Mouse (Mus musculus): Measurements from ENCODE around the gene Msln. TPM values are rescaled to one million over a fixed set of nuclear protein-coding genes. Genes with fewer than 3 reads are reported as not detected.
"Not testable (repeated sequence)": the region's sequence is repeated elsewhere in the genome, so short reads cannot be mapped to it uniquely, and the experiment has no call there.

The Msln gene
- total RNA-seq, 2 experiments from 2014 or later: not detected

DNA sequence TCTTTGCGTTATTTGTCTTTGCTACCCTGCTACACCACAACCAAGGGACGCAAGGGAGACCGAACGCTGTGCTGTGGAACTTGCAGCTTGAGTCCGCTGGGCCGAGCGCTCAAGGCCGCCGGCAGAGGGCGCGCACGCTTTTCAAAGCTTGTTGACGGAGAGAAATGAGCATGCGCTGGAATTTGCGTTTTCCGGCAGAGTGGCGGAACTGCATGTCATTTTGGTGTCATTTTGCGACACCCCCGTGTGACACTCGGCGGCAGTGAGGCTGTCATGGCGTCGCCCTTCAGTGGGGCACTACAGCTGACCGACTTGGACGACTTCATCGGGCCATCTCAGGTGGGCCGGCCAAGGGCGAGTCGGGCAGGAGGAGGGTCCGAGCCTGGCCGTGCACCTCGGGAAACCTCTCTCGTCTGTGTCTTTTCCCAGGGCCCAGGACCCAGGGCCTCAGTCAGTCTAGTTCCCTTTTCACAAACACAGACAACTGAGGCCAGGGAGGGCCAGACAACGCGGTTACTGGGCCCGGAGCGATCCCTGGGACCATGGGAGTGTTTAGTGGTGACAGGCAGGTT, 19.5 kb upstream of the Msln start, which contains the start of gene Narfl:
Gene Narfl (plus strand): TSS at position 228 of the 572 bp plus-strand sequence.
- peak; percentile 98 for ATAC-seq (ENCODE audit: poor library complexity, severe bottlenecking)

DNA sequence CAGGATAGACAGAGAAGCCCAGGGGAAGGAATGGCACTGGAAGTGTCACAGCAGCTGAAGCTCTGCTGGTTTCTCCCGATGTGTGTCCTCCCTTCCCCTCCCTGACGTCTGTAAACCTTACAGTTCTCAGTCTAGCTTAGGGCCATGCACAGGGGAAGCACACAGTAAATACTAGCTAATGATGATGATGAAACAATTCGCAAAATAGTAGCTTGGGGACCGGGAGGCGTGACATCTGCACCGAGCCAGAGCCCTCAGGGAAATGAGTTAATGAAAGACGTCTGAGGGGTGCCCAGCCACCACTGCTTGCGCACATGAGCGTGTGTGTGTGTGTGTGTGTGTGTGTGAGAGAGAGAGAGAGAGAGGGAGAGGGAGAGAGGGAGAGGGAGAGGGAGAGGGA, 15.2 kb upstream of the Msln start:
- no peak for ATAC-seq (ENCODE audit: poor library complexity, severe bottlenecking)

DNA sequence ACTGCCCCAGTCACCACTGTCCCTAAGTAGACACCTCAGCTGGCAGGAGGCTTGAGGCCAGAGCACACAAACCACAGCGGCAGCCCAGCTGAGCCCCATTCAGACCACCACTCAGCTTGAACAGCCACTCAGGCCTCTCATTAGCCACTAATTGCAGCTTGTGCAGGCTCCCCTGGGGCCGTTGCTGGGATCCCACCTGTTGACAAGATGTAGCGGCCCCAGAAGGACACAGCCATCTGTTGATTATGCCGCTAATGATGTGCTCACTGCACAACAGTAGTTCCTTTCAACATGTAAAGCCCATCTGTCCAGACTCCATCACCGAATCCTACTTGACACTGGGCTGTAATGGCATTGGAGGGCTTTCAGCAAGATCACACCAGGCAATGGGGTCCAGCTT, 11.7 kb upstream of the Msln start:
- no peak for ATAC-seq (ENCODE audit: poor library complexity, severe bottlenecking)

DNA sequence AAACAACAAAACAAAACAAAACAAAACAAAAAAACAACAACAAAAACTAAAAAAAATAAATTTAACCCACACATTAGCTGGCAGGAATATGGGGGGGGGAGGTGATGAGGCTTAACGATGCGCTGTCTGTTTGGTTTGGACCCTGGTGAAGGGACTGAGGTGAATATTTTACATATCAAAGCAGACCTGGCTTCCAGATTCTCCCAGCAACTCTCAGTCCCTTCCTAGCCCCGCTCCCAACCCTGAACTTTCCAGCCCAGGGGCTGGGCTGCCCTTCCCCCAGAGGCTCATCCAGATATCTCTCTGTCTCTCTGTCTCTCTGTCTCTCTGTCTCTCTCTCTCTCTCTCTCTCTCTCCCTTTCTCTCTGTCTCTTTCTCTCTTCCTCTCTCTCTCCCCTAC, 8.4 kb upstream of the Msln start:
- ATAC-seq (ENCODE audit: poor library complexity, severe bottlenecking): no peak

DNA sequence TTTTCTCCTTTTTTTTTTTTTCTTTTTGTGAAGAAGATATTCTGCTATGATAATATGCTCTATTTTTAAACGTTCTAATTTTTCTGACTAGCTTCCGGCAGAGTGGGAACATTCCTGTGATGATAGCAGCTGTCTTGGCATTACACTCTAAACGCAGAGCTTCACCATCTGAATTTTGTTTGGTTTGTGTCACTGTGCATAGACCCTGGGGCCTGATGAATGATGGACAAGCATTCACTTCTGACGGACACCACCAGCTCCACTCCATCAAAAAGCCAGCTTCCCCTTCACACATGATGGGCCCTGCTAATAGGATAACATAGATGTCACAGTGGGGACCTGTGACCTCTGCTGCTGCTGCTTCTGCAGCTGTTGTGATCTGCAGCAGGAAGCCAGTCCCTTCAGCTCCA, 7.4 kb upstream of the Msln start:
- ATAC-seq (ENCODE audit: poor library complexity, severe bottlenecking): no peak

DNA sequence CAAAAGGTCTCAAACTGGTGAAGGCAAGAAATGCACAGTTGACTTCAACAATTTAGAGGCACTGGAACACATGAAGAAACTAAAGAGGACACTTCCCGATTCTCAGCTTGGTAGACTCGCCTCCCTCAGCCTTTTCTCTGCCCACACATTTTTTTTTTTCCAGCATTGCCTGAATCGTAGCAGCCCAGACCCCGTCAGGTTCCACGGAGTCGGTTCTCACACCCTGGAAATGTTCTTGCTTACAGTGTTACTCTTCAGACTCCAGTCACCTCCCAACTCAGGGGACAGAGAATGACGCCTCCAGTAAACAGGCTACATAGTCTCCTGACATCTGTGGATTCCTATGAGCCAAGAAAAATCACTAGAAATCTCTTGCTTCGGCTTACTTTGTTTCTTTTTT, 6.0 kb upstream of the Msln start:
- ATAC-seq (ENCODE audit: poor library complexity, severe bottlenecking): no peak

DNA sequence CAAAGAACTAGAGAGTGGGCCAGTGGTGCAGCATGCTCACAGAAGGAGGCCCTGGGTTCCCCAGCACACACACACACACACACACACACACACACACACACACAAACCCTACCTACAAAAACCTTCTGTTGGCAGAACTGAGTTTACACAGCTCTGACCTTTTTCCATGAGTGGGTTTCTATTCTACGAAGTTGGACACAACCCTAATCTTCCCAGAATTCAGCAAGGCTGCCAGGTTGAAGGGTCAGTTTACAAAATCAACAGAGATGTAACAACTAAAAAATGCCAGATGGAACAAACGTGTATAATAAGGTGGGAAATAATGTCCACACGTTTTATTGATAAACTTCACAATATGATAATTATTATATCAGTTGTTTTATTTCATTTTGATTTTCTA, 3.5 kb upstream of the Msln start:
- no peak for ATAC-seq (ENCODE audit: poor library complexity, severe bottlenecking)

DNA sequence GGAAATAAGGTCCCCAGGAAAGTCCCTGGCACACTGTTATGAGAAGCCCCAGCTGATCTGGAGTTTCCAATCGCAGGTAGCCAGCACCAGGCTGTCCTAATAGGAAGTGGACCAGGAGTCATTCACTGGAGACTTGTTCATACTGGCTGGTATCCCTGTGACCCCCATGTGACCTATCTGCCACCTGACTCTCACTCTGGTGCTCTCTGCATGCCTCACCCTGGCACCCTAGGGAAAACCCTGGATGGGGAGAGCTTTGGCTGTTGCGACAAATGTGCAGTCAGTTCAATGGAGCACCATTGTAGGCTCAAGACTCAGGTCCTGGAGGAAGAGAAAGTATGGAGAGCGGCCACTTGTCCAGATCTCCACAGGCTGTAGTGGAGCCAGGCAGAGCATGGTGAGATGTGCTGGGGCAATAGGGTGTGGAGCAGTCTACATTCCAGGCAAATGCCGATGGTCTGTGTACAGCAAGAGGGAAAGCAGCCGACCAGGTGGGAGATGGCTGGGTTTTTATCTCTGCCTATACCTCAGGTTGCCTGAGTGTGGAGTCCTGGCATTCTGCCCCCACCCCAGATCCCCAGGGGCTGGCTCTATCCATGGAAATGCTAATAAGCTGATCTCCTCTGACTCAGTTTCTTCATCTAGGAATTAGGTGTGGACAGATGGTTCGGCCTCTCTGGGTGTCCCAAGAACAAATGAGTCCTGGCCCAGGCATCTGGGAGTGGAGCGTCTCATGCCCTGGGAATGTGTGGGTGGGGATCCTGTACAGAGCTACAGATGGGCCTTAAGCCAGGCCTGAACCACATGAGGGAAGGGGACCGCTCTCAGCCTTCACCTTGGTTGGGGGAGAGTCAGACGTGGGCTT, 2.4 kb upstream of the Msln start:
- ATAC-seq (ENCODE audit: poor library complexity, severe bottlenecking): no peak

DNA sequence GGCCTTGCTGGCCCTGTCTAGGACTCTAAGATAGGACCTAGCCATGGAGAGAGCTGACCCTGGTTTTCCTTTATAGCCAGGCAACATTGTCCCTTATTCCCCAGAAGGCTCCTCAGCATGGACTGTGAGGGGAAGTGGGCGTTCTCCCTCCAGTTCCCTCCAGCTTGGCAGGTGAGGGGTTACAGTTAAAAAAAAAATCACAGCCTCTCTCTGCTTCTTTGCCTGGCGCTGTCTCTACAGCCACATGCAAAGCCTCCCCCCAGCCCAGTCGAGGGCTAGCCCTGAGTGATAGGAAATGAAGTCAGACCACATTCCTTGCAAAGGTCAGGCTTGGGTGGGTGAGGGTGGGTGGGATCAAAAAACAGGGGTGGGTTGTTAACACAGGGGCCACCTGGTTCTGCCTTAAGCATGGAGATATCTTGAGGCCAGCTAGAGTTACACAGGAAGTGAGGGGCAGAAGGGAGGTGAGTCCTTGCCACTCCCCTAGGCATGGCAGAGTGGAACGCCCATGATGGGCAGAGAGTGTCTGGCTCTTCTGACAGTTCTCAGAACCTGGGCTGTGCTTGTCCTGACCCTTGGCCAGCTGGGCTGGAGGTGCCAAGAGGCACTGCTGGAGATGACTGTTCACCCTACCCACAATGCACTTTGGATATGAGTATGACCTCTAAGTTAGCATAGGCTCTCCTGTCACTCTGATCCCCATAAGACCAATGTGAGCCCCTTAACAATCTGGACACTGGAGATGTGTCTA, 1.6 kb upstream of the Msln start:
- ATAC-seq (ENCODE audit: poor library complexity, severe bottlenecking): no peak

DNA sequence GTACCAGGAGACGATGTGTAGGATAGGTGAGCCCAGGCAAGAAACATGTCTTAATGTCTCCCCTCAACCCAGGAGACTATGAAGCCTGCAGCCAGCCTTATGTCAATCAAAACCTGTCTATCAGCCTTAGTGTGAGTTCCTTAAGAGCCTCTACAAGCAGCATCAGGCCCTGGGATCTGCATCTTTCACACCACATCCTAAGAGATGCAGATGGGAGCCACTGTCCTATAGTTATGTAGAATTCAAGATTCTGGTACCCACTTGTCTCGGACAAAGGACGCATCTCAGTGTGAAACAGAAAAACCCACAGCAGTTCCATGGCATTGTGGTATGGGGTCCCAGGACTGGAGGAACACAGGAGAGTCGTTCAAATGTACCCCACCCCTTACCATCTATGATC, 908 bp upstream of the Msln start:
- no peak for ATAC-seq (ENCODE audit: poor library complexity, severe bottlenecking)

DNA sequence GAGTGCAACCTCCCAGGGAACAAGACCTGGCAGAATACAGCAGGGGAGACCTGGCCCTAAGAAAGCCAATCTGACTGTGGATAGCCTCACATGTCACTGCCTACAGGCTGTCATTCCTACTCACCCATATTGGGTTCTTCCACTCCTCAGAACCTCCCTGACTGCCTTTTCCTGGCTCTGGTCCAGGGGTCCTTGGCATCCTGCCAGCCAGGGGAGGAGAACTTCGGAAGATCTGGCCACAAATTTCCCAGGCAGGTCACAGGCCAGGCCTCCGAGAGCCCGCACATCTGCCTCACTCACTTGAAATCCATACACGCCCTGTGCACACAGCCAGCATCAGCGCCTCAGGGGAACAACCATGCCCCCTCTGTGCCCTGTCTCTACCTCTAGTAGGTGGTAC, 2.7 kb downstream of the Msln start:
- ATAC-seq (ENCODE audit: poor library complexity, severe bottlenecking): no peak

DNA sequence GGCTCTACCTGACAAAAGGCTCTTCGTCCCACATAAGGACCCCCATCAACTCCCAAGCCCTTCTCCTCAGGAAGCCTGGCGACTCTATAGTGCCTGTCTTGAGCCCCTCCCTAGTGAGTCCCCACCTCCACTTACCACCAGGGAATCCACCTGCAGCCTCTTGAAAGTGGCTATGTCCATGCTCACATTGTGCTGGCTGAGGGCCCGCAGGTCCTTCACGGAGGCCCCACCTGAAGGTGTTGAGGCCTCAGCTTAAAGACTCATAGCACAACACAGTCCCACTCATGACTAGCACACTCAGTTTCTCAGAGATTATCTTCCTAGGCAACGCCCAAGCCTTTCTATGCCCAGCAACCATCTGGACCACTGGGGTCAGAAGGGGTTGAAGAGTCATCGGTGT, 4.9 kb downstream of the Msln start:
- no peak for ATAC-seq (ENCODE audit: poor library complexity, severe bottlenecking)

DNA sequence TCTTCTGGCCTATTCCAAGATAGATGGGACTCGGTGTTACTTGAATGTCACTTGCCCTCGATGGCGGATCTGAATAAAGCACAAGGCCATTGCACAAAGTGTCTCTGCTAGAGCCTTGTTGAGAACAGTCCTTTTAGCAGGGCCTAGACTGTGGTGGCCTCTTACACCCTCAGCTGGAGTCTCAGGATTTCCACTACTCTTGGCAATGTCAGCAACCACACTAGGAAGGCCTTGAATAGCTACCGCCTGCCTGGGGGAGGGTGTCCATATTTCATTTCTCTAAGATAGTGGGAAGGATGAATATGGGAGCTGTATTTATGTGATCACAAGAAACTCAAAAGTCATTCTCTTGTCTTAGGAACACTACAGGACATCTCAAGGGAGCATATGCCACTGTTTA, 5.9 kb downstream of the Msln start:
- ATAC-seq (ENCODE audit: poor library complexity, severe bottlenecking): no peak

DNA sequence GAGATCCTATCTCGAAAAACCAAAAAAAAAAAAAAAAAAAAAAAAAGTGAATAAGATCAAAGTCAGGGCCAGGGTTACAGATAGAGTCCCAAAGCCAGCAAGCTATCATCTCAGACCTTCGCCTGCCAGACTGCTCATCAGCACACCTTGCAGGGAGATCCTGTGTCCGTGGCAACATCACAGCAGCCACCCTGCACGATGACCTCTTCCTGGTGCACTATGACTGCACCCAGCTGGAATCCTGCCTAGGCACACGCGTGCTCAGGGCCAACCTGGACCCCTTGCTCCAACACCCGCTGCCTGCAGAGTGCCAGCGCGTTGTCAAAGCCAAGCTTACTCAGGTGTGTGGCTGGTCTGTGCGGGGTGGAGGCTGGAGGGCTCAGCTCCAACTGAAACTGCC, 9.9 kb downstream of the Msln start:
- no peak for ATAC-seq (ENCODE audit: poor library complexity, severe bottlenecking)

DNA sequence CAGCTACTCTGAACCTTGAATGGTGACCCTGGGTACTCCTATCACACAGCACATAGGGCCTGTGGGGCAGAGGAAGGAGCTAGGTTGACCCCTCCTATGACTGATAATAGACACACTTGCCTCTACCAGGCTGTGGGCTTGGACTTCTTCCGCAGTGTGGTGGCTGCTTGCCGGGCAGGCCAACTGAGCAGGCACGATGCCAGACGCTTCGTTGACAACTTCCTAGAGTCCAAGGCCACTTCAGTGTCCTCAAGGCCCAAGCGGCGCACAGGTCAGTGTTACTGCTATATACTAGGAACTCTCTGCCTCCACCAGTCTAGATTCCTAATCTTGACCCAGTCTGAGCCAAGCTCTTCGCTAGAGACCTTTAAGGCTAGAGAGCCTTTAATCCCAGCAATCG, 10.3 kb downstream of the Msln start:
- no peak for ATAC-seq (ENCODE audit: poor library complexity, severe bottlenecking)

DNA sequence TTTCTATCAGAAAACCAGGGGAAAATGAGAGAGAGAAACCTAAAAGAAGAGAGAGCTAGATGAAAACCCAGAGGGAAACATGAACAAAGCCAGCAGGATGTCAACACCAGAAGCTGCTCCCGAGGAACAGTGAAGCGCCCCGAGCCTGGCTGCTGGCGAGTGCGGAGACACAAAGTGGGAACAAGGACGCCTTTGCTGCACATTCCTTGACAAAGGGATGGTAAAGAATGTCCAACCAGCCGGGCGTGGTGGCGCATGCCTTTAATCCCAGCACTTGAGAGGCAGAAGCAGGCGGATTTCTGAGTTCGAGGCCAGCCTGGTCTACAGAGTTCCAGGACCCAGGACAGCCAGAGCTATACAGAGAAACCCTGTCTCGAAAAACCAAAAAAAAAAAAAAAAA, 12.7 kb downstream of the Msln start:
- ATAC-seq (ENCODE audit: poor library complexity, severe bottlenecking): not testable (repeated sequence)

DNA sequence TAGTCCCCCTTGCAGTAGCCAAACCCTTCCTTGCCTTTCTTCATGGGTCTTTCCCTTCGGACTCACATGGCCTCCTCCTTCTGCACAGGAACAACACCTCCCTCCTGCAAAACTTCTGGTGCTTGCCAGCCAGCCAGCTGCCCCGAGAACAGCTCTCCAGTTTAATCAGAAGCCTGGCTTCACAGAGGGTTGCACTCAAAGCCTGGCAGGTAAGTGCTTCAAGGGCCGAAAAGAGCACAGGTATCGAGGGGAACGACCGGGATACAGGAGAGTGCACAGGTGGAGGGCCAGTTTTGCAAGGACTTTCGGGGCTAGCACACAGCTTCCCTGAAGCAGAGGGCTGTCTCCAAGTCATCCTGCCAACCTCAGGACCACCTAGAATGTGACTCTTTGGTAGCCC, 15.3 kb downstream of the Msln start:
- ATAC-seq (ENCODE audit: poor library complexity, severe bottlenecking): no peak

DNA sequence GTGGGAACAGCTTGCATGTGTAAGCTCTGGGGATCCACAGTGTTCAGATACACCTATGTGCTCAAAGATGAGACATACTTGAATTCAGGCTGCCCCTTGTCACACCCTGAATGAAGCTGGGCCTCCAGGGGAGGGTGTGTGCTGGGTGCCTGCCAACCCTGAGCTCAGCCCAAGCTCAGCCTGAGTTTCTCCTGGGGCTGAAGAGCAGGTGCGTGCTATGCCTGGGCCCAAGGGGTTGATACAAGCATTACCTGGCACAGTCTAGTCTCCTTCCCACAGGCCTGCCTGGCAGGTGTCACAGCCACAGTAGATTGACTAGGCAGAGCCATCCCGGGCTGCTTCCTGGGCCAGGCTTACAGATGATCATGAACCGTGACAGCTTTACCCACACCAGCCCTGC, 18.4 kb downstream of the Msln start, which contains the start of gene Mslnl:
Gene Mslnl (plus strand): TSS at position 298 of the 400 bp plus-strand sequence.
- ATAC-seq (ENCODE audit: poor library complexity, severe bottlenecking): no peak

DNA sequence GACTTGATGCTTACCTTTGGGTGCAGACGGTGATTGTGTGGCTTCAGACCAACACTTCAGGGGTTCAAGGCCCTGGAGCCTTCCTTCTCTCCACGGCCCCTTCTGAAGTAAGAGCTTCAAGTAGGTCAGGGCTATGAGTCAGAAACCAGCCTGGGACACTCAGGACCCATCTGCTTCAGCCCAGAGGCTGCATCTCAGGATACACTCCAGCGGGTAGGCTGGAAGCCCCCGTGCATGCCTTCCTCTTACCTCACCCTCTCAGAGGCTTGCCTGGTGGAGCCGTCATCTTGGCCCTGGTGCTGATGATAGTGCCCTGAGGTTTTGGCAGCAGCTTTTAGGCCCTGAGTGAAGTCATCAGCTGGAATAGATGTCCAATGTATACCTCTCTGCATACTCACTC, 18.9 kb downstream of the Msln start:
- ATAC-seq (ENCODE audit: poor library complexity, severe bottlenecking): no peak

DNA sequence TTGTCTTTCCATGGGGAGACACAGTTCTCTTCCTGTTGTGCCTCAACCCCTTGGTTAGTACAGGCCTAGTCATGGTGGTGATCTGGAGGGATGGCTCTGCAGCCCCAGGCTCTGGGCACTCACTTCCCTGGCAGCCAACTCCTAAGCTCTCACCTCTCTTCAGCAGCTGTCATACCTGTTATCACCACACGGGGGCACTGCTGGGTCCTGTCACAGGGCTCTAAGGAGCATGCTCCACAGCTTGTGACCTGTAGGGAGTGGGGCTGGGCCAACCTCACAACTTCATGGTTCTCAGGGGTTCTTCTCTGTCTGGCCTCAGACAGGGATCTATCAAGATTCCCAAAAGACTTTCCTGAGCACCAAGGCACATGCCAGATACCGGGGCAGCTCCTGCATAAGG, 22.1 kb downstream of the Msln start:
- peak; percentile 51 for ATAC-seq (ENCODE audit: poor library complexity, severe bottlenecking)

DNA sequence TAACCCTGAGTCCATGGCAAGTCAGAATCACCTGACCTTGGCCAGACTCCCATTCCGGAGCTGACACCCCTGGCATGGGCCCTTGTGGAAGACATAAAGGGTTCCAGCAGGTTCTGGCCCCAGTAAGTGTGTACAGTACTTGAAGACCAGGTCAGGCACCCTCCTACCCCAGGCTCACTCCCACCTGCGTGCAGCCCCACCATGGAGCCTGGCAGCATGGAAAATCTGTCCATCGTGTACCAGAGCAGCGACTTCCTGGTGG, 26.2 kb downstream of the Msln start:
- ATAC-seq (ENCODE audit: poor library complexity, severe bottlenecking): no peak
